Mouse (Mus musculus) erythroblast, embryonic 14.5 days (primary cell): ENCODE results near the gene Lmo3. TPM values are rescaled to one million over a fixed set of nuclear protein-coding genes. Genes with fewer than 3 reads are reported as not detected.

Experiments
- H3K27me3 ChIP-seq: 2 replicates; pipeline ENCODE4 v1.6.1; 2012; ENCODE audit warnings: inconsistent platforms; ENCODE audit not compliant: control insufficient read depth
- H3K36me3 ChIP-seq: 2 replicates; pipeline ENCODE4 v1.6.1; 2012; ENCODE audit warnings: mild to moderate bottlenecking, inconsistent platforms; ENCODE audit not compliant: control insufficient read depth
- H3K4me1 ChIP-seq: 2 replicates; pipeline ENCODE4 v1.6.1; 2012; ENCODE audit warnings: inconsistent platforms; ENCODE audit not compliant: control insufficient read depth
- H3K4me3 ChIP-seq: replicated peaks from 2 replicates; pipeline ENCODE3; 2012; ENCODE audit warnings: moderate library complexity, mild to moderate bottlenecking, inconsistent platforms
- H3K9me3 ChIP-seq: 2 replicates; pipeline ENCODE4 v1.6.1; 2012; ENCODE audit warnings: low read length, inconsistent platforms, mixed read lengths; ENCODE audit not compliant: control insufficient read depth
- GATA1 ChIP-seq: IDR thresholded peaks from 2 replicates; pipeline ENCODE4 v1.6.1; 2012; ENCODE audit warnings: low read length, inconsistent platforms, mixed read lengths
- TAL1 ChIP-seq: IDR thresholded peaks from 3 replicates; pipeline ENCODE4 v1.6.1; 2012; ENCODE audit warnings: low read length, inconsistent platforms, mixed read lengths
- polyA plus RNA-seq: library from polyadenylated mRNA; stranded (reverse); fragments of >175 nt; gene quantifications from 2 replicates; pipeline ENCODE4 v1.2.3, GENCODE M21; 2012

The Lmo3 gene
- polyA plus RNA-seq, 1 experiment: not detected

- no peaks in the 10 kb centered on the region; the same call in 1 of the 2 replicates for H3K9me3 ChIP-seq
- no peak for TF ChIP-seq GATA1
- no peak for TF ChIP-seq TAL1
- H3K36me3 ChIP-seq: no peaks in the 10 kb centered on the region
- H3K4me1 ChIP-seq: no peaks in the 10 kb centered on the region
- H3K27me3 ChIP-seq: peaks cover 3% of the 10 kb centered on the region
- H3K4me3 ChIP-seq: no peak overlapping the region
These were observed 154.4 kb downstream of the Lmo3 start for GRCm38 (mm10) chr6:138427394-138427793.

- H3K36me3 ChIP-seq: no peaks in the 10 kb centered on the region
- TF ChIP-seq GATA1 (no peak), TAL1 (no peak)
- H3K9me3 ChIP-seq: no peaks in the 10 kb centered on the region; the same call in 1 of the 2 replicates
These were observed 154.9 kb downstream of the Lmo3 start for GRCm38 (mm10) chr6:138426894-138427293.

GRCm38 (mm10) chr6:138424514-138425225 lies 157.1 kb downstream of the Lmo3 start:
- Histone ChIP-seq H3K4me1 (no peaks in the 10 kb centered on the region), H3K36me3 (no peaks in the 10 kb centered on the region), H3K9me3 (no peaks in the 10 kb centered on the region; the same call in 1 of the 2 replicates), H3K27me3 (peaks cover 12% of the 10 kb centered on the region), H3K4me3 (no peak overlapping the region)
- TF ChIP-seq TAL1: no peak
- TF ChIP-seq GATA1: no peak

More at GRCm38 (mm10) chr6:138426894-138427293, 154.9 kb downstream of the Lmo3 start:
- Histone ChIP-seq H3K4me1 (no peaks in the 10 kb centered on the region), H3K27me3 (peaks cover 7% of the 10 kb centered on the region), H3K4me3 (no peak overlapping the region)

- H3K4me1 ChIP-seq: no peaks in the 10 kb centered on the region
- H3K36me3 ChIP-seq: no peaks in the 10 kb centered on the region
- H3K27me3 ChIP-seq: peaks cover 12% of the 10 kb centered on the region
- TF ChIP-seq TAL1 (no peak), GATA1 (no peak)
- no peaks in the 10 kb centered on the region; the same call in 1 of the 2 replicates for H3K9me3 ChIP-seq
- no peak overlapping the region for H3K4me3 ChIP-seq
These were observed 159.0 kb downstream of the Lmo3 start for GRCm38 (mm10) chr6:138422671-138423321.

GRCm38 (mm10) chr6:138421931-138422531 lies 159.7 kb downstream of the Lmo3 start:
- peaks cover 12% of the 10 kb centered on the region for H3K27me3 ChIP-seq
- no peaks in the 10 kb centered on the region for H3K4me1 ChIP-seq
- H3K36me3 ChIP-seq: no peaks in the 10 kb centered on the region
- H3K4me3 ChIP-seq: no peak overlapping the region
- TF ChIP-seq GATA1 (no peak), TAL1 (no peak)
- no peaks in the 10 kb centered on the region; the same call in 1 of the 2 replicates for H3K9me3 ChIP-seq

GRCm38 (mm10) chr6:138421191-138421613 lies 160.6 kb downstream of the Lmo3 start:
- TF ChIP-seq TAL1: no peak
- TF ChIP-seq GATA1: no peak
- no peaks in the 10 kb centered on the region for H3K4me1 ChIP-seq
- H3K27me3 ChIP-seq: peaks cover 12% of the 10 kb centered on the region
- no peaks in the 10 kb centered on the region for H3K36me3 ChIP-seq
- no peak overlapping the region for H3K4me3 ChIP-seq
- H3K9me3 ChIP-seq: peaks cover 3% of the 10 kb centered on the region

- H3K4me1 ChIP-seq: no peaks in the 10 kb centered on the region
- peaks cover 12% of the 10 kb centered on the region for H3K27me3 ChIP-seq
- no peaks in the 10 kb centered on the region for H3K36me3 ChIP-seq
- H3K4me3 ChIP-seq: no peak overlapping the region
- peaks cover 4% of the 10 kb centered on the region for H3K9me3 ChIP-seq
- TF ChIP-seq TAL1 (no peak), GATA1 (no peak)
These were observed 161.3 kb downstream of the Lmo3 start for GRCm38 (mm10) chr6:138420536-138420891.

- TF ChIP-seq TAL1: no peak
- no peak for TF ChIP-seq GATA1
- Histone ChIP-seq H3K36me3 (no peaks in the 10 kb centered on the region), H3K4me3 (no peak overlapping the region), H3K4me1 (no peaks in the 10 kb centered on the region), H3K9me3 (peaks cover 5% of the 10 kb centered on the region), H3K27me3 (peaks cover 12% of the 10 kb centered on the region)
These were observed 161.8 kb downstream of the Lmo3 start for GRCm38 (mm10) chr6:138419871-138420535.
